Mouse (Mus musculus): ENCODE data around the gene Gnaq. TPM values are rescaled to one million over a fixed set of nuclear protein-coding genes. Genes with fewer than 3 reads are reported as not detected.

The Gnaq gene
- total and polyA plus RNA-seq, 3 experiments, result 8.1 to 12.9 (median 8.2) TPM

DNA sequence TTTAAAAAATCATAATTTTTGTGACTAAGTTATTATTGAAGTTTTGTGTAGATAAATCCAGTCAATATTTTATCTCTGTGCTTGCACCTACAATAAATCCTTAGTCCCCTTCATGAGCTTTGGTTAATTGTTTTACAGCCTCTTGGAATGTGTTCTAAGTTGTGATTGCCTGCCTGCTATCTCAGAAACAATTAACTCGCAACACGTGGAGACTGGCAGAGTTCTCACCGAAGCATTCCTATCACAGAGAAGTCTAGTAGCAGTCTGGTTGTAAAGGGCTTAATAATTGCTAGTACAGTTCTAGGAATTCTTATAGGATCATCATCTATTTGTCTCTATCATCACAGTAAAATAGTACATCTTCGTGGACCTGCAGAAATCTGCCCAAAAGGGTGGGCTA is 243.2 kb downstream of the Gnaq start:
- H3K4me1 ChIP-seq (ENCODE audit: control insufficient read depth in 1 of 2, insufficient read depth in 2 of 2), result peaks cover 15 to 38% of the 10 kb centered on the region in 2 experiments
- no peak overlapping the region for H3K4me2 ChIP-seq (ENCODE audit: insufficient read depth, low read depth, poor library complexity, severe bottlenecking)
- TF ChIP-seq EP300 (IDR thresholded peaks at IDR 0.05; ENCODE audit: low read length) (no peak), ZMIZ1 (IDR thresholded peaks at IDR 0.05; ENCODE audit: low read depth, low read length) (no peak), PAX5 (IDR thresholded peaks at IDR 0.05; ENCODE audit: low read length) (no peak), JUN (IDR thresholded peaks at IDR 0.05; ENCODE audit: insufficient read depth, low read depth, low read length) (no peak)
- in situ Hi-C loops (cut with MboI; ENCODE audit: low pct_ligation_motif_present, low pct_unique_long_range_greater_than_20kb, low sequenced_read_pairs) (no loop called here), dilution Hi-C loops (cut with MboI; ENCODE audit: extremely low pct_ligation_motif_present, extremely low pct_unique_long_range_greater_than_20kb, low sequenced_read_pairs) (no loop called here)
- no peak overlapping the region for H3K4me3 ChIP-seq (replicated peaks in 1 of 3; ENCODE audit: low read depth in 2 of 3, low read length in 2 of 3, poor library complexity in 1 of 3)
- H3K9ac ChIP-seq (ENCODE audit: insufficient read depth, low read depth), result no peak overlapping the region
- H3K27ac ChIP-seq (ENCODE audit: insufficient read depth, low read depth), result no peak overlapping the region
- H3K27me3 ChIP-seq (replicated peaks), result no peaks in the 10 kb centered on the region
- DNase-seq (ENCODE audit: extremely low read depth), result no peak
- H3K79me2 ChIP-seq (replicated peaks; ENCODE audit: control insufficient read depth, extremely low read depth, insufficient read depth, poor library complexity, severe bottlenecking), result no peaks in the 10 kb centered on the region
- H3K9me3 ChIP-seq (replicated peaks; ENCODE audit: low read length), result no peaks in the 10 kb centered on the region
- H3K36me3 ChIP-seq (replicated peaks in 1 of 2; ENCODE audit: control insufficient read depth in 1 of 2, insufficient read depth in 1 of 2, low read length in 1 of 2), result peaks cover 16 to 60% of the 10 kb centered on the region in 2 experiments

DNA sequence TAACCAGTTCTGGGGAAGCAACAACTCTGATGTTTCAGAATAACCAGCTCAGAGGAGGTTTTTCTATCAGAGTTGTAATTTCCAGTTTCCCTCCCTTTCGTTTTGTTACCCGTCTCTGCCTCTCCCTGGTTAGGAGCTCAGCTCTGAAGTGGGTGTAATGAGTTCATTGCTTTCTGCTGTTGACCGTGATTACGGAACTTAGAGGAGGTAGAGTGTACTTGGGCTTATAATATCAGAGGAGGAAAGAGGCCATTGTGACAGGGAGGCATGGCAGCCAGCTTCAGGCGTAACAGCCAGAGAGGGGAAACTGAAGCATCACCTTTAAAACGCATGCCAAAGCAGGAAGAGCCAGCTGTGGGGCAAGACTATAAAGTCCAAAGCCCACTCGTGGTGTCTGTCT is 245.9 kb downstream of the Gnaq start:
- Histone ChIP-seq H3K27me3 (replicated peaks) (no peaks in the 10 kb centered on the region), H3K27ac (ENCODE audit: insufficient read depth, low read depth) (no peak overlapping the region), H3K4me3 (replicated peaks in 1 of 3; ENCODE audit: low read depth in 2 of 3, low read length in 2 of 3, poor library complexity in 1 of 3) (no peak overlapping the region), H3K4me2 (ENCODE audit: insufficient read depth, low read depth, poor library complexity, severe bottlenecking) (no peak overlapping the region), H3K4me1 (ENCODE audit: control insufficient read depth in 1 of 2, insufficient read depth in 2 of 2) (peaks cover 6 to 30% of the 10 kb centered on the region in 2 experiments), H3K36me3 (replicated peaks in 1 of 2; ENCODE audit: control insufficient read depth in 1 of 2, insufficient read depth in 1 of 2, low read length in 1 of 2) (peaks cover 16 to 58% of the 10 kb centered on the region in 2 experiments), H3K9me3 (replicated peaks; ENCODE audit: low read length) (no peaks in the 10 kb centered on the region), H3K79me2 (replicated peaks; ENCODE audit: control insufficient read depth, extremely low read depth, insufficient read depth, poor library complexity, severe bottlenecking) (no peaks in the 10 kb centered on the region), H3K9ac (ENCODE audit: insufficient read depth, low read depth) (no peak overlapping the region)
- no peak for DNase-seq (ENCODE audit: extremely low read depth)
- dilution Hi-C loops (cut with MboI; ENCODE audit: extremely low pct_ligation_motif_present, extremely low pct_unique_long_range_greater_than_20kb, low sequenced_read_pairs), result no loop called here
- in situ Hi-C loops (cut with MboI; ENCODE audit: low pct_ligation_motif_present, low pct_unique_long_range_greater_than_20kb, low sequenced_read_pairs), result no loop called here
- TF ChIP-seq ETS1 (conservative IDR thresholded peaks at IDR 0.05; ENCODE audit: low read depth, low read length) (no peak), ZC3H11A (IDR thresholded peaks at IDR 0.05; ENCODE audit: low read depth, low read length) (no peak), MYC (IDR thresholded peaks at IDR 0.05; ENCODE audit: low read depth, low read length) (no peak), SMC3 (IDR thresholded peaks at IDR 0.05; ENCODE audit: low read depth, low read length) (no peak), E2F4 (IDR thresholded peaks at IDR 0.05; ENCODE audit: insufficient replicate concordance, low read depth, low read length) (no peak), CHD1 (IDR thresholded peaks at IDR 0.05; ENCODE audit: low read depth, low read length) (no peak), JUND (conservative IDR thresholded peaks at IDR 0.05; ENCODE audit: low read depth, low read length) (no peak), ELF1 (IDR thresholded peaks at IDR 0.05; ENCODE audit: low read depth, low read length) (no peak), TBP (conservative IDR thresholded peaks at IDR 0.05; ENCODE audit: low read depth, low read length) (no peak)

DNA sequence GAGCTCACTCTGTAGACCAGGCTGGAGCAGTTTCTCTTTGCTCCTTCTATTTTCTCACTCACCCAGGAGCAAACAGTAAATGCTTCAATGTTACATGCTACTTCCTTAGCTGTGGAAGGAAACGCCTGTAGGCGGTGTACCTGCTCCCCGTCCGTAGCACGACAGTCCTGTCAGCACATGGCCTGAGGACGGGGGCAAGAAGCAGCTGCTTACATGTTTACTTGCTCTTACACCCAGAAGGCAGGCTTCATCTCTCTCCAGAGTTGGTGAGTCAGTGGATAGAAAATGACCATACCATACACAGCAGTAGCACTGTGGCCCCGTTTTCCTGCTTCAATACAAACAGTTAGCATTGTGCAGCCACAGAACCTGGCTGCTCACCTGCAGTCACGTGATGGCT is 247.1 kb downstream of the Gnaq start:
- Histone ChIP-seq H3K79me2 (replicated peaks; ENCODE audit: control insufficient read depth, extremely low read depth, insufficient read depth, poor library complexity, severe bottlenecking) (no peaks in the 10 kb centered on the region), H3K27ac (ENCODE audit: insufficient read depth, low read depth) (no peak overlapping the region), H3K9ac (ENCODE audit: insufficient read depth, low read depth) (no peak overlapping the region), H3K4me2 (ENCODE audit: insufficient read depth, low read depth, poor library complexity, severe bottlenecking) (no peak overlapping the region), H3K4me1 (ENCODE audit: control insufficient read depth in 1 of 2, insufficient read depth in 2 of 2) (peaks cover 5 to 21% of the 10 kb centered on the region in 2 experiments), H3K27me3 (replicated peaks) (no peaks in the 10 kb centered on the region), H3K9me3 (replicated peaks; ENCODE audit: low read length) (no peaks in the 10 kb centered on the region), H3K36me3 (replicated peaks in 1 of 2; ENCODE audit: control insufficient read depth in 1 of 2, insufficient read depth in 1 of 2, low read length in 1 of 2) (peaks cover 16 to 65% of the 10 kb centered on the region in 2 experiments), H3K4me3 (replicated peaks in 1 of 3; ENCODE audit: low read depth in 2 of 3, low read length in 2 of 3, poor library complexity in 1 of 3) (no peak overlapping the region)
- in situ Hi-C loops (cut with MboI; ENCODE audit: low pct_ligation_motif_present, low pct_unique_long_range_greater_than_20kb, low sequenced_read_pairs) (no loop called here), dilution Hi-C loops (cut with MboI; ENCODE audit: extremely low pct_ligation_motif_present, extremely low pct_unique_long_range_greater_than_20kb, low sequenced_read_pairs) (no loop called here)
- no peak for DNase-seq (ENCODE audit: extremely low read depth)
- TF ChIP-seq MAFK (IDR thresholded peaks at IDR 0.05; ENCODE audit: insufficient replicate concordance, low read length) (no peak), ETS1 (conservative IDR thresholded peaks at IDR 0.05; ENCODE audit: low read depth, low read length) (no peak), POLR2AphosphoS2 (IDR thresholded peaks at IDR 0.05; ENCODE audit: low read depth, low read length) (no peak), HCFC1 (IDR thresholded peaks at IDR 0.05; ENCODE audit: low read depth, low read length) (no peak), NRF1 (IDR thresholded peaks at IDR 0.05; ENCODE audit: low read depth, low read length) (no peak), RAD21 (IDR thresholded peaks at IDR 0.05; ENCODE audit: low read depth, low read length) (no peak), GABPA (IDR thresholded peaks at IDR 0.05; ENCODE audit: insufficient replicate concordance, low read depth, low read length) (no peak), BHLHE40 (IDR thresholded peaks at IDR 0.05; ENCODE audit: low read depth, low read length) (no peak), TBP (conservative IDR thresholded peaks at IDR 0.05; ENCODE audit: low read depth, low read length) (no peak), SIN3A (IDR thresholded peaks at IDR 0.05; ENCODE audit: low read length) (no peak)

Data from CH12.LX (cell line).